Mouse (Mus musculus) spleen, embryonic (tissue): ENCODE measurements around the gene Tent5d.

Source experiments
- CTCF ChIA-PET: fragments of 350-600 bp; sonication (Branson Sonifier 250); formaldehyde crosslinking; loops from one replicate; lab custom pipeline; 2022; lab: Charles Lee

Tent5d gene

GRCm38 (mm10) chrX:107792290-107792689, at the start of gene Tent5d:
Gene Tent5d, plus strand, starts transcription at chrX:107792590.
- CTCF ChIA-PET = interaction anchor here (1.1 kb wide), 1 partner anchor 23 kb away, joined by 3 read pairs; the partner anchor contains the start of gene 2610002M06Rik

- CTCF ChIA-PET = no interaction called here
Measured at GRCm38 (mm10) chrX:107767896-107768295, 24.5 kb upstream of the Tent5d start.

DNA sequence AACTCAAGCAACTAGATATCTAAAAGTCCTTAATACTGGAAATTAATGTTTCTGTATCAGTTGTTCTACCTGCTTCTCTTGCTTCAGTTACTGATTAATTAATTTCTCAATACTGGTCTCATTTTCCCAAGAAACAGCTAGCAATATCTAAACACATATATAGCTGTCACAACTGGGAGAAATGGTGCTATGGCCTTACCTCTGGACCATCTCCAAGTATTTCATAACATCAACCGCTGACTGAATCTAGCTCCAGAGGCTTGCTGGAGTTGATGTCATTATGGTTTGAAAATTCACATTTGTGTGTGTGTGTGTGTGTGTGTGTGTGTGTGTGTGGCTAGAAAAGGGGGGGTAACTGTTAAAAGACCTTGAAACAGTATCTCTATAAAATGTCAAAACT, 2.3 kb upstream of the Tent5d start:
- CTCF ChIA-PET = no interaction called here

- CTCF ChIA-PET = no interaction called here
Measured at GRCm38 (mm10) chrX:107790750-107791493, 1.5 kb upstream of the Tent5d start.

DNA sequence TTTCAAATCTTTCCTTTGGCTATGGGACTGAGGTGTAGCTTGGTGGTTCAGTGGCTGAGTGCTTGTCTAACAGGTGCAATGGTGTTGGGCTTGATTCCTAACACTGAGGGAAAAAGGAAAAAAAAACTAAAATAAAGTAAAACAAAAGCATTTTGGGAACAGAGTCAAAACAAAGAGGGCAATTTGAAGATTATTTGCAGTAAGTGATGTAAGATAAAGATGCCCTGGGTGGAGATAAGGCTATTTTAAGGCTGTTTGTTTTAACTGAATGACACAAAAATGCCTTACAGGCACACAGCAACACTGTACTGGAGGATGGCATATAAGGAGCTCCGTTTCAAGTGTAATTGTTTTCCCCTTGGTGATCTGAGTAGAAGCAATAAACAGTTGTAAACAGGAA, 3.4 kb downstream of the Tent5d start:
- CTCF ChIA-PET = no interaction called here

- CTCF ChIA-PET = no interaction called here
Measured at GRCm38 (mm10) chrX:107796919-107797318, 4.5 kb downstream of the Tent5d start.

GRCm38 (mm10) chrX:107812120-107812519, 19.7 kb downstream of the Tent5d start:
- CTCF ChIA-PET = no interaction called here

DNA sequence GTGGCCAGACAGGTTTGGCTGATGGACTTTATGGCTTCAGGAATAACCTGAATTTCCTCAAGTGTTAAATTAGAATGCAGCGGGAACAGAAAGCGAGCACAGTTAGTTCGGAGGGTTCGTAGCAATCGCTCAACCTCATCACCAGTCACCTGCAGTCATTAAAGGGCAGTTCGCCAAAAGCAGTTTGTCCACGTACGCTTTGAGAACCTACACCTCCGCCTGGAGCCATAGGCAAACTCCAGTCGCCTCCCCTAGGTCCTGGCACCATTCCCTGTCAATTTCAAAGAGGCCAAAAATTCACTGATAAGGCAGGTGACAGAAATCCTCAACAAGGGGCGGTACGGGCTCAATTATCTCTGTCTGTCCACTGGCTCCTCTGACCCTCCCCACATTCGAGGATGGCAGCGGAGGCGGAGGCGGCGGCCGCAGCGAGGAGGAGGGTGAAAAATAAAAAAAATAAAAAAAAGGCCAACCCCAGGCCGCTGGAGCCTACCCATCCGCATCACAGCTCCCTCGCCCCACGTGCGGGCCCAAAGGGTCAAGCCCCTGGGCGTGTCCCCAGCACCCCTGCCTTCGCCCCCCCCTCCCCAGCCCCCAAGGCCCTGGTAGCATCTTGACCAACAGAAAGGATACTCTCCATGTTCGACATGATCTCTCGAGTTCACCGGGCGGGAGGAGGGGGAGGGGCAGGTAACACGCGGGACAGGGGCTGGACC, 23.3 kb downstream of the Tent5d start:
- CTCF ChIA-PET = interaction anchor here (0.9 kb wide), 1 partner anchor 23 kb away, joined by 3 read pairs; the partner anchor contains the start of gene Tent5d

DNA sequence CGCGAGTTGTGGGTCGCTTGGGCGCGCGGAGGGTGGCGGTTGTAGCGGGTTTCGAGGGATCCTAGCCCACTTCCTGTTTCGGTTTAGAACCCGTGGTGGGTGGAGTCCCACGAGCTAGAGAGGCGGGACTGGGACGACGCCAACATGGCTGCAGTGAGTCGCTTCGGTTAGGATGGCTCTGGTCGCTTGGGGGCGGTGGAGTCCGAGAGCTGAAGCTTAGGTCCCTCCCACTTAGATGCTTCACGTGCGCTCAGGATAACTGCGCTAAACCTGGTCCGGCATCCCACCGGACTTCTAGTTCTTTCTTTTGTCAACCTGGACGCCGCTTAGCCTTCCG, 23.8 kb downstream of the Tent5d start, which contains the start of gene 2610002M06Rik:
Gene 2610002M06Rik, minus strand, starts transcription at position 117 of the 337 bp plus-strand sequence.
- CTCF ChIA-PET = interaction anchor here (0.9 kb wide), 1 partner anchor 24 kb away, joined by 3 read pairs; the partner anchor contains the start of gene Tent5d

DNA sequence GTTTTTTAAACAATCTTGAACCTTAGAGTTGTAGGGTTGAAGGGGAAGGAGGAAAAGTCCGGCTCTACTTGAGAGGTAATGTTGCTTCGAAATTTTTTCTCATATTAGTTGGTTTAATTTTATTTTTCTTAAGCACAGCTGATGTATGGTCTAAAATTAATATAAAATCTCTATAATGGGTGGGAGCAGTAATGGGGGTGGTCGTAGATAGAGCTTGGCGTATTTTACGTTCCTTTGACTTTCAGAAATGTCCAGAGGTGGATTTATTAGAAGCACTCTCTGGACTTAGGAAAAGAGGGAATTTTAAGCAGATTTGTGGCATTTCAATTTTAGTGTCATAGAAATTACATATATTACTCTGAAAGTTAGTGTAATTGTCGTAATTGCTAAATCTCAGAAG, 24.3 kb downstream of the Tent5d start:
- CTCF ChIA-PET = no interaction called here

GRCm38 (mm10) chrX:107858165-107858564, 65.8 kb downstream of the Tent5d start:
- CTCF ChIA-PET = no interaction called here
